Mouse (Mus musculus): Measurements from ENCODE around the gene Resf1. TPM values are rescaled to one million over a fixed set of nuclear protein-coding genes. Genes with fewer than 3 reads are reported as not detected.
"Not testable (repeated sequence)": the region's sequence is repeated elsewhere in the genome, so short reads cannot be mapped to it uniquely, and the experiment has no call there.

Gene Resf1
- 10 to 100 TPM in 3 of 4 experiments, 1 to 10 TPM in 1; 9.4 to 17.8 (median 11.6) TPM for total RNA-seq (2022)

- DNase-seq (ENCODE audit: low spot score in 2 of 2), result peak; percentile 82 to 87
Observed at GRCm38 (mm10) chr6:149308956-149309932, at the start of gene Resf1. Gene Resf1 (plus strand): TSS chr6:149309414.

- DNase-seq (ENCODE audit: low spot score in 2 of 2), result no peak
Observed at GRCm38 (mm10) chr6:149260801-149261239, 48.4 kb upstream of the Resf1 start.

GRCm38 (mm10) chr6:149267951-149268350 lies 41.3 kb upstream of the Resf1 start:
- no peak for DNase-seq (ENCODE audit: low spot score in 2 of 2)

GRCm38 (mm10) chr6:149278248-149278731 lies 30.9 kb upstream of the Resf1 start:
- DNase-seq (ENCODE audit: low spot score in 2 of 2), result no peak

- DNase-seq (ENCODE audit: low spot score in 2 of 2), result no peak
Observed at GRCm38 (mm10) chr6:149278866-149279265, 30.3 kb upstream of the Resf1 start.

GRCm38 (mm10) chr6:149280511-149280910 lies 28.7 kb upstream of the Resf1 start:
- no peak for DNase-seq (ENCODE audit: low spot score in 2 of 2)

GRCm38 (mm10) chr6:149288190-149288589 lies 21.0 kb upstream of the Resf1 start:
- DNase-seq (ENCODE audit: low spot score in 2 of 2), result not testable (repeated sequence)

- DNase-seq (ENCODE audit: low spot score in 2 of 2), result not testable (repeated sequence)
Observed at GRCm38 (mm10) chr6:149303231-149303630, 6.0 kb upstream of the Resf1 start.

- no peak for DNase-seq (ENCODE audit: low spot score in 2 of 2)
Observed at GRCm38 (mm10) chr6:149307092-149307491, 2.1 kb upstream of the Resf1 start.

GRCm38 (mm10) chr6:149307801-149308200 lies 1.4 kb upstream of the Resf1 start:
- no peak for DNase-seq (ENCODE audit: low spot score in 2 of 2)

- DNase-seq (ENCODE audit: low spot score in 2 of 2), result no peak
Observed at GRCm38 (mm10) chr6:149310226-149310625, 1.0 kb downstream of the Resf1 start.

- no peak for DNase-seq (ENCODE audit: low spot score in 2 of 2)
Observed at GRCm38 (mm10) chr6:149311044-149311443, 1.8 kb downstream of the Resf1 start.

- no peak for DNase-seq (ENCODE audit: low spot score in 2 of 2)
Observed at GRCm38 (mm10) chr6:149311778-149312177, 2.6 kb downstream of the Resf1 start.

GRCm38 (mm10) chr6:149312221-149312620 lies 3.0 kb downstream of the Resf1 start:
- DNase-seq (ENCODE audit: low spot score in 2 of 2), result no peak

GRCm38 (mm10) chr6:149314918-149315317 lies 5.7 kb downstream of the Resf1 start:
- no peak for DNase-seq (ENCODE audit: low spot score in 2 of 2)

- no peak for DNase-seq (ENCODE audit: low spot score in 2 of 2)
Observed at GRCm38 (mm10) chr6:149323523-149324241, 14.5 kb downstream of the Resf1 start.

- DNase-seq (ENCODE audit: low spot score in 2 of 2), result no peak
Observed at GRCm38 (mm10) chr6:149324242-149324633, 15.0 kb downstream of the Resf1 start.

GRCm38 (mm10) chr6:149329071-149329470 lies 19.9 kb downstream of the Resf1 start:
- no peak for DNase-seq (ENCODE audit: low spot score in 2 of 2)

GRCm38 (mm10) chr6:149330332-149330731 lies 21.1 kb downstream of the Resf1 start:
- DNase-seq (ENCODE audit: low spot score in 2 of 2), result no peak

- DNase-seq (ENCODE audit: low spot score in 2 of 2), result no peak
Observed at GRCm38 (mm10) chr6:149333036-149333435, 23.8 kb downstream of the Resf1 start.

- DNase-seq (ENCODE audit: low spot score in 2 of 2), result no peak
Observed at GRCm38 (mm10) chr6:149337990-149338389, 28.8 kb downstream of the Resf1 start.

- no peak for DNase-seq (ENCODE audit: low spot score in 2 of 2)
Observed at GRCm38 (mm10) chr6:149338622-149339021, 29.4 kb downstream of the Resf1 start.
